Mouse (Mus musculus) embryonic facial prominence, embryonic 13.5 days (tissue): Measurements from ENCODE around the gene Satb2. TPM values are rescaled to one million over a fixed set of nuclear protein-coding genes. Genes with fewer than 3 reads are reported as not detected.

Experiments
- ATAC-seq: fragments of 200-750 bp; cut with Nextera tagmentation; 2 replicates; pipeline ENCODE4 v1.8.0; 2017; ENCODE audit warnings: low read depth; ENCODE audit not compliant: insufficient number of reproducible peaks, insufficient read depth, low FRiP score, low TSS enrichment
- H3K27ac ChIP-seq: fragments of 300-500 bp; sonication (generic); 2 replicates; pipeline ENCODE4 v1.5.1; 2015; ENCODE audit warnings: moderate library complexity, mild to moderate bottlenecking, inconsistent platforms
- H3K27me3 ChIP-seq: fragments of 300-500 bp; sonication (generic); 2 replicates; pipeline ENCODE4 v1.6.1; 2015; ENCODE audit warnings: mild to moderate bottlenecking, inconsistent platforms
- H3K36me3 ChIP-seq: fragments of 300-500 bp; sonication (generic); 2 replicates; pipeline ENCODE4 v1.6.1; 2015; ENCODE audit warnings: mild to moderate bottlenecking, inconsistent platforms
- H3K4me1 ChIP-seq: fragments of 300-500 bp; sonication (generic); 2 replicates; pipeline ENCODE4 v1.6.1; 2015; ENCODE audit warnings: inconsistent platforms
- H3K4me2 ChIP-seq: fragments of 300-500 bp; sonication (generic); 2 replicates; pipeline ENCODE4 v1.6.1; 2015; ENCODE audit warnings: moderate library complexity, mild to moderate bottlenecking, inconsistent platforms
- H3K4me3 ChIP-seq: fragments of 300-500 bp; sonication (generic); 2 replicates; pipeline ENCODE4 v1.5.1; 2015; ENCODE audit warnings: mild to moderate bottlenecking, inconsistent platforms
- H3K9ac ChIP-seq: fragments of 300-500 bp; sonication (generic); 2 replicates; pipeline ENCODE4 v1.6.1; 2015; ENCODE audit warnings: mild to moderate bottlenecking, inconsistent platforms
- H3K9me3 ChIP-seq: fragments of 300-500 bp; sonication (generic); 2 replicates; pipeline ENCODE4 v1.6.1; 2016; ENCODE audit warnings: inconsistent platforms
- WGBS: fragments of 180-500 bp; shearing (Covaris S2); methylation state at CpG from one replicate; pipeline ENCODE4 v1.1.7; 2015; ENCODE audit warnings: mixed read lengths; 5-methylcytosine and 5-hydroxymethylcytosine counted together
- polyA plus RNA-seq: library from polyadenylated mRNA; unstranded; fragments of >200 nt; fragmentation: Nextera tagmentation; extraction: Ambion mirVana; gene quantifications from 2 replicates; pipeline ENCODE4 v1.2.1, GENCODE M21; 2015

Gene Satb2
- polyA plus RNA-seq, 1 experiment from 2014 or later: 23.9 TPM

GRCm38 (mm10) chr1:56862799-56863198 is 115.7 kb downstream of the Satb2 start:
- Histone ChIP-seq H3K4me3 (no peak overlapping the region), H3K9me3 (no peaks in the 10 kb centered on the region), H3K4me1 (peaks cover 13% of the 10 kb centered on the region), H3K4me2 (no peak overlapping the region), H3K9ac (no peak overlapping the region), H3K36me3 (no peaks in the 10 kb centered on the region), H3K27me3 (no peaks in the 10 kb centered on the region), H3K27ac (no peak overlapping the region)
- WGBS: 28% methylated on average over 4 of the region's 4 CpGs
- ATAC-seq: no peak

GRCm38 (mm10) chr1:56857202-56857601 is 121.2 kb downstream of the Satb2 start:
- H3K4me2 ChIP-seq: no peak overlapping the region
- ATAC-seq: no peak
- no peaks in the 10 kb centered on the region for H3K9me3 ChIP-seq
- no peaks in the 10 kb centered on the region for H3K36me3 ChIP-seq
- 78% methylated on average over 8 of the region's 8 CpGs for WGBS
- H3K27ac ChIP-seq: no peak overlapping the region
- no peak overlapping the region for H3K9ac ChIP-seq
- H3K4me3 ChIP-seq: no peak overlapping the region
- no peaks in the 10 kb centered on the region for H3K27me3 ChIP-seq
- no peaks in the 10 kb centered on the region for H3K4me1 ChIP-seq

DNA sequence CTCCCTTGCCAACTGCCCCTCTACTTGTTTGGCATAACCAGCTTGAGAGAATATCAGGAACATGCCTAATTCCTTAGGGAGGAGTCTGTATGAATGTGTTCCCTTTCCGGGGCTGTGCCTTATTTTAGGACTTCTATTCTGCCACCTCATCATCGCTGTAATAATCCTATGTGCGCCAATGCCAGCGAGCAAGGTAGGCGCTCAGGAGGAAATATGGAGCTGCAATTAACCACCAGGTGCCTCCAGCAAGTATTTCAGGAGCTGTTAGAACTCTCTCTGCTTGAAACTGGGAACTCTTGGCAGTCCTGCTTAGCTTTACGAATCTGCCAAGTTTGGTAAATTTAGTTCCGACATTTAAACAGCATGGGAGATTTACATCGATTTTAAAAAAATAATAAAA is 128.0 kb downstream of the Satb2 start:
- Histone ChIP-seq H3K9me3 (no peaks in the 10 kb centered on the region), H3K27ac (no peak overlapping the region), H3K27me3 (no peaks in the 10 kb centered on the region), H3K4me1 (no peaks in the 10 kb centered on the region), H3K4me3 (no peak overlapping the region), H3K36me3 (peaks cover 15% of the 10 kb centered on the region; the same call in 1 of the 2 replicates), H3K4me2 (no peak overlapping the region), H3K9ac (no peak overlapping the region)
- WGBS: 90% methylated on average over 8 of the region's 8 CpGs
- no peak for ATAC-seq

- H3K4me2 ChIP-seq: no peak overlapping the region
- no peak overlapping the region for H3K4me3 ChIP-seq
- no peaks in the 10 kb centered on the region for H3K27me3 ChIP-seq
- H3K27ac ChIP-seq: no peak overlapping the region
- 92% methylated on average over 9 of the region's 9 CpGs for WGBS
- ATAC-seq: no peak
- H3K36me3 ChIP-seq: peaks cover 18% of the 10 kb centered on the region; the same call in 1 of the 2 replicates
- no peaks in the 10 kb centered on the region for H3K9me3 ChIP-seq
- no peak overlapping the region for H3K9ac ChIP-seq
- no peaks in the 10 kb centered on the region for H3K4me1 ChIP-seq
These were observed 132.1 kb downstream of the Satb2 start for GRCm38 (mm10) chr1:56846358-56846757.

DNA sequence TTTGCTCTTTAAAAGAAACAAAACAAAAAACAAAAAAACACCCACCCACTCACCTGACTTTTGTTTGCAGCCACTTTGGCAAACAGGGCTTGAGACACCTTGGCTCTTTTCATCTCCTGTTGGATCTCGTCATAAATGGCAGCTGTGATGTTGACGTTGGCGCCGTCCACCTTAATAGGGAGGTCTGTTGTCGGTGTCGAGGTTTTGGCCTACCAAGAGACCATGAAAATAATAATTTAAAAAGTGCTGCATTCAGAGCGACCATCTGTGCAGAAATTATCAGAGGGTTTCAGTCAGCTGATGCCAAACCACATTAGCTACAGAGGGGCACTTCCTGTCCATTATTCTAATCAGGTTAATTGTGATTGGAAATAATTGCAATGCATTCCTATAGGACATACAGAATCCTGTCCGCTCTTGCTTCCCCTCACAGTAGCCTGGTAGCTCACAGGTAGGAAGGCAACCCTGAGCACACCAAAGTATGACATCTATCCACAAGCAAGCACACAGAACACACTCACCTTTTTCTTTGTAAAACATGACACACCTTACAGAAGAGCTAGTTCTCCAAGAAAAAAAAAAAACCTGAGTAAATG is 132.8 kb downstream of the Satb2 start:
- Histone ChIP-seq H3K9me3 (no peaks in the 10 kb centered on the region), H3K27me3 (no peaks in the 10 kb centered on the region), H3K4me1 (no peaks in the 10 kb centered on the region), H3K36me3 (peaks cover 18% of the 10 kb centered on the region; the same call in 1 of the 2 replicates), H3K27ac (no peak overlapping the region), H3K9ac (no peak overlapping the region), H3K4me3 (no peak overlapping the region), H3K4me2 (no peak overlapping the region)
- ATAC-seq: no peak
- WGBS: 75% methylated on average over 8 of the region's 8 CpGs

- Histone ChIP-seq H3K9ac (no peak overlapping the region), H3K27me3 (no peaks in the 10 kb centered on the region), H3K27ac (no peak overlapping the region), H3K4me2 (no peak overlapping the region), H3K36me3 (peaks cover 14% of the 10 kb centered on the region; the same call in 1 of the 2 replicates), H3K9me3 (no peaks in the 10 kb centered on the region), H3K4me1 (no peaks in the 10 kb centered on the region), H3K4me3 (no peak overlapping the region)
- WGBS: 20% methylated on average over 10 of the region's 10 CpGs
- ATAC-seq: no peak
These were observed 133.7 kb downstream of the Satb2 start for GRCm38 (mm10) chr1:56844551-56845330.

- Histone ChIP-seq H3K36me3 (no peaks in the 10 kb centered on the region), H3K27ac (no peak overlapping the region), H3K9ac (no peak overlapping the region), H3K4me1 (no peaks in the 10 kb centered on the region), H3K4me2 (no peak overlapping the region), H3K4me3 (no peak overlapping the region), H3K27me3 (no peaks in the 10 kb centered on the region), H3K9me3 (no peaks in the 10 kb centered on the region)
- WGBS: 37% methylated on average over 1 of the region's 1 CpGs
- no peak for ATAC-seq
These were observed 139.5 kb downstream of the Satb2 start for GRCm38 (mm10) chr1:56838901-56839300.

DNA sequence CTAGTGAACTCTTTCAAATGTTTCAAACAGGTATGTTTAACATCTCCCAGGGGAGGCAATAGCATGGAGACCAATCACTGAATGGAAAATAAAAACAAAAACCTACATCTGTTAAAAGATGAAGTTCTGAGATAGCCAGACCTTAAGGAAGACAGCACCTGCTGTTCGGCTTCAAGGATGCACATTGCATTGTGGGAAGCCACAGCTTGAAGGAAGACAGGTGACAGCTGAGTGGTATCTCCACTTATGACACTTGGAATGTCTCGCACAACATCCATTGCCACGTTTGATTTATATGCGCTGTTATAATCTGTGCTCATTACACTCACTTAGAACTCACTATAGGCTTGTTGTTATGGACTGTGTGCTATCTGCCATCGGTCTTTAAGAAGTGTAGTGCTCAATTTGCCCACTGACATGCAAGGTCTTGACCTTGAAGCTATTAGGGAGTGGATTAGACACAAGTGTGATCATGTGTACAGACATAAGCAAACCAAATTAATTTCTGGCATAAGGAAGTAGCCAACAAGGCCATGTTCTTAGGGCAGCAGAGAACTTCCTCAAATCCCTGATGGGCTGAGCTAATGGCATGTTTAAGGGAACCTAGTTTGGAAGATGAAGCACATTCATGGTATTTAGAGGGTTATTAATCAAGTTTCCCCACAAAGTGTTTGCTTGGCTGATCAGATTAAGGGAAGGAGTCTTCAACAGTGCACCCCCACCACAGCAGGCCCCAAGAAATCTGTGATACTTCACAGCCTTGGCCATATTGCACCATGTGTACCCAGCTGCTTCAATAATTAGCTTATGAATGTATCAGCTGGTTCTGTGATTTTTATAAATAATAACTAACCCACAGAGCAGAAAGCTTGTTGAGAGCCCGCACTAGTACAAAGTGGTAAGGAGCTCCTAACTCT is 144.2 kb downstream of the Satb2 start:
- ATAC-seq: no peak

GRCm38 (mm10) chr1:56833307-56833706 is 145.1 kb downstream of the Satb2 start:
- no peaks in the 10 kb centered on the region for H3K4me1 ChIP-seq
- H3K4me3 ChIP-seq: no peak overlapping the region
- H3K9me3 ChIP-seq: no peaks in the 10 kb centered on the region
- no peaks in the 10 kb centered on the region for H3K27me3 ChIP-seq
- ATAC-seq: no peak
- 29% methylated on average over 6 of the region's 6 CpGs for WGBS
- no peak overlapping the region for H3K4me2 ChIP-seq
- peaks cover 27% of the 10 kb centered on the region; the same call in 1 of the 2 replicates for H3K36me3 ChIP-seq
- no peak overlapping the region for H3K27ac ChIP-seq
- no peak overlapping the region for H3K9ac ChIP-seq

More for the DNA sequence above, 144.2 kb downstream of the Satb2 start:
- Histone ChIP-seq H3K9me3 (no peaks in the 10 kb centered on the region), H3K27me3 (no peaks in the 10 kb centered on the region), H3K4me2 (no peak overlapping the region), H3K4me3 (no peak overlapping the region), H3K36me3 (peaks cover 17% of the 10 kb centered on the region; the same call in 1 of the 2 replicates), H3K27ac (no peak overlapping the region), H3K9ac (no peak overlapping the region), H3K4me1 (no peaks in the 10 kb centered on the region)
- 89% methylated on average over 6 of the region's 6 CpGs for WGBS

DNA sequence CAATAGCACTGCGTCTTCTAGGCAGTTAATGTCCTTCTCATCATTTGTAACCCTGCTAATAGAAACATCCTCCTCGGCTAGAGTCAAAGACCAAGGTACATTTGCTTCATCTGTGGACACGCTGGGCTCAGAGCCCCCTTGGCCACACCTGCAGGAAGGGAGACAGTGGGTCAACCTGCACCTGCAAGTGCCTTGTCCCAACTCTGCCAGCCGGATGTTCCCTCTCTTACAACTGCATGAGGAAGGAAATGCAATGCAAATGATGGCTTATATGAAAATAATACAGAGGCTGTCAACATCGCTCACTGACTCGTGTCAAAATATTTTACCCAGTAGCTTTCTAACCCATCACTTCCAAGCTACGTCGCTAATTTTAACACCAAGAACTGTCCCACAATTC is 145.7 kb downstream of the Satb2 start:
- Histone ChIP-seq H3K27ac (no peak overlapping the region), H3K4me3 (no peak overlapping the region), H3K36me3 (peaks cover 31% of the 10 kb centered on the region), H3K4me2 (no peak overlapping the region), H3K27me3 (no peaks in the 10 kb centered on the region), H3K9ac (no peak overlapping the region), H3K4me1 (no peaks in the 10 kb centered on the region), H3K9me3 (no peaks in the 10 kb centered on the region)
- 84% methylated on average over 8 of the region's 8 CpGs for WGBS
- no peak for ATAC-seq

- Histone ChIP-seq H3K4me2 (no peak overlapping the region), H3K36me3 (peaks cover 14% of the 10 kb centered on the region), H3K9me3 (no peaks in the 10 kb centered on the region), H3K27ac (no peak overlapping the region), H3K9ac (no peak overlapping the region), H3K4me3 (no peak overlapping the region), H3K27me3 (no peaks in the 10 kb centered on the region), H3K4me1 (peaks cover 6% of the 10 kb centered on the region; the same call in 1 of the 2 replicates)
- 91% methylated on average over 5 of the region's 5 CpGs for WGBS
- ATAC-seq: no peak
These were observed 155.7 kb downstream of the Satb2 start for GRCm38 (mm10) chr1:56822735-56823134.
